ENCODE assay signal across 7 mouse cellular contexts in the genomic region with DNA sequence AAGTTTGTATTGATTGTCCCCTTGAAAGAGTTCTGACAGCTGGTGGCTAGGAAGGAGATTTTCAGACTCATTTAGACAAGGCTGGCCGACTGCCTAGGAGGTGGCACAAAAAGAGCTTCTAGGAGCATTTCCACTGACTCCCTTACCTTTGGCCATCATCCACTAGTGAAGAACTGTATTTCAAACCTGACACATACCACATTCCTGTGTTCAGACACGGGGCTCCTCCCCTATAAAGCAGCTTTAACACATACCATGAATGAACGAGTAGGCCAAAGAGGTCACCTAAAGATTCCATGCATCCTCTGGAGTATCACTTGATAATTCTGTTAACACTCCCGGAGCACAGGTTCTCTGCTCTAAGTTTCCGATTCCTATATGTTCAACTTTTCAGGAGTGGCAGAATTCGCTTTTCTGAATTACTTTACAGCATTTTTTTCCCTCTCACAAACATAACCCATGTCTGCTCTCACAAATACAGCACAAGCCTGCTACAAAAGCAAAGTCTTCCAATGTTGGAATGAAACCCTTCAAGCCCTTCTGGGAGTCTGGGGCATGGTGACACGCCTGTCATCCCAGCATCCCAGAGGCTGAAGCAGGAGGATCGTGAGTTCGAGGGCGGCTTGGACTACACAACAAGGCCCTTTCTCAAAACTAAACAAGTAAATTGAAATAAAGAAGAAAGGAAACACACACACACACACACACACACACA. TPM values are rescaled to one million over a fixed set of nuclear protein-coding genes. Genes with fewer than 3 reads are reported as not detected.
DNase-seq lines count a peak whose midpoint lies in the region; ATAC-seq lines count a peak whose summit lies in the region.

No protein-coding gene starts in this region.

- H3K36me3 ChIP-seq in forebrain, embryonic 10.5 days (replicated peaks): peaks cover 12% of the 10 kb centered on the region
- no peaks in the 10 kb centered on the region for H3K36me3 ChIP-seq in midbrain, embryonic 15.5 days (replicated peaks)

- 35% methylated on average over 10 of the region's 10 CpGs for WGBS in forebrain, embryonic 10.5 days
- WGBS in midbrain, embryonic 15.5 days: 27% methylated on average over 10 of the region's 10 CpGs

- H3K27me3 ChIP-seq in forebrain, embryonic 10.5 days (ENCODE audit: poor library complexity, severe bottlenecking): no peaks in the 10 kb centered on the region
- no peaks in the 10 kb centered on the region for H3K27me3 ChIP-seq in midbrain, embryonic 15.5 days (replicated peaks)

- peak; percentile 12; the same call in 1 of the 2 replicates for ATAC-seq in midbrain, embryonic 15.5 days (replicated peaks)

- no peaks in the 10 kb centered on the region for H3K9me3 ChIP-seq in forebrain, embryonic 10.5 days
- H3K9me3 ChIP-seq in midbrain, embryonic 15.5 days: no peaks in the 10 kb centered on the region

- H3K4me3 ChIP-seq in forebrain, embryonic 10.5 days: peak overlapping the region; percentile 73
- peak overlapping the region; percentile 53 for H3K4me3 ChIP-seq in midbrain, embryonic 15.5 days

- peak overlapping the region; percentile 53 for H3K9ac ChIP-seq in midbrain, embryonic 15.5 days

- peak; percentile 1 to 18 for DNase-seq in right cerebral cortex, adult 2 months (ENCODE audit: low spot score in 2 of 2)
- no peak for DNase-seq in right cerebral cortex, postnatal 36 days (ENCODE audit: low spot score in 2 of 2)
- peak; percentile 2 for DNase-seq in cerebellum, adult 11 months
- peak; percentile 15 for DNase-seq in forebrain, embryonic 10.5 days (ENCODE audit: extremely low spot score, low spot score)
- peak; percentile 1 for DNase-seq in kidney, postnatal 14 days
- no peak for DNase-seq in layer of hippocampus, adult 9-11 months

- peak overlapping the region; percentile 91 for H3K27ac ChIP-seq in forebrain, embryonic 10.5 days
- H3K27ac ChIP-seq in midbrain, embryonic 15.5 days: peak overlapping the region; percentile 79; the same call in 1 of the 2 replicates

- H3K4me1 ChIP-seq in forebrain, embryonic 10.5 days: peaks cover 10% of the 10 kb centered on the region
- peaks cover 10% of the 10 kb centered on the region for H3K4me1 ChIP-seq in midbrain, embryonic 15.5 days

- peak overlapping the region; percentile 60 for H3K4me2 ChIP-seq in midbrain, embryonic 15.5 days

RNA-seq across cellular contexts. Expression of gene Magohb, which starts 0.6 kb away (rescaled TPM):
- polyA plus RNA-seq in forebrain, embryonic 10.5 days (2016; fragmentation: Nextera tagmentation; extraction: Ambion mirVana): 58.6 and 59.9 TPM in 2 replicates
- 37.1 and 39.2 TPM in 2 replicates for polyA plus RNA-seq in midbrain, embryonic 15.5 days (2015; fragmentation: Nextera tagmentation; extraction: Ambion mirVana)

RNA-seq across cellular contexts. Expression of gene Klra2, which starts 45.3 kb away (rescaled TPM):
- not detected in 2 replicates for polyA plus RNA-seq in forebrain, embryonic 10.5 days (2016; fragmentation: Nextera tagmentation; extraction: Ambion mirVana)
- polyA plus RNA-seq in midbrain, embryonic 15.5 days (2015; fragmentation: Nextera tagmentation; extraction: Ambion mirVana): 0.09 TPM in 1 of 2 replicates, not detected in the other

Comparison
In these comparisons a context has a peak if more than half of its experiments do, and no peak if none do; other contexts are left out.
1. DNase-seq: peak in right cerebral cortex, adult 2 months (2 of 2), cerebellum, adult 11 months (single experiment), forebrain, embryonic 10.5 days (single experiment) and kidney, postnatal 14 days (single experiment); none in right cerebral cortex, postnatal 36 days (0 of 2) and layer of hippocampus, adult 9-11 months (single experiment).